Mouse (Mus musculus) naive thymus-derived CD4-positive, alpha-beta T cell, adult 2 months (primary cell): Measurements from ENCODE around the gene Ccdc12.

Experiments
- DNase-seq: peaks from one replicate; pipeline ENCODE4 v3.0.0-alpha.2; 2011; ENCODE audit warnings: low read depth

Ccdc12 gene

GRCm38 (mm10) chr9:110656249-110657221 is at the start of gene Ccdc12:
Gene Ccdc12, plus strand, starts transcription at chr9:110656503.
- DNase-seq: peak; percentile 98

- DNase-seq: no peak
Measured at GRCm38 (mm10) chr9:110611471-110611870, 44.8 kb upstream of the Ccdc12 start.

- no peak for DNase-seq
Measured at GRCm38 (mm10) chr9:110617081-110617480, 39.2 kb upstream of the Ccdc12 start.

- no peak for DNase-seq
Measured at GRCm38 (mm10) chr9:110620180-110620579, 36.1 kb upstream of the Ccdc12 start.

GRCm38 (mm10) chr9:110620685-110621084 is 35.6 kb upstream of the Ccdc12 start:
- DNase-seq: no peak

- no peak for DNase-seq
Measured at GRCm38 (mm10) chr9:110622621-110623219, 33.6 kb upstream of the Ccdc12 start.

GRCm38 (mm10) chr9:110623416-110624195 is 32.7 kb upstream of the Ccdc12 start:
- DNase-seq: no peak

GRCm38 (mm10) chr9:110624361-110625166 is 31.7 kb upstream of the Ccdc12 start, which contains the start of gene Nradd:
Gene Nradd, minus strand, starts transcription at chr9:110624452.
- no peak for DNase-seq

GRCm38 (mm10) chr9:110625350-110625908 is 30.9 kb upstream of the Ccdc12 start:
- no peak for DNase-seq

- no peak for DNase-seq
Measured at GRCm38 (mm10) chr9:110630171-110630570, 26.1 kb upstream of the Ccdc12 start.

- DNase-seq: peak; percentile 60
Measured at GRCm38 (mm10) chr9:110631191-110631590, 25.1 kb upstream of the Ccdc12 start.

- DNase-seq: no peak
Measured at GRCm38 (mm10) chr9:110631651-110632275, 24.5 kb upstream of the Ccdc12 start.

GRCm38 (mm10) chr9:110632671-110633070 is 23.6 kb upstream of the Ccdc12 start:
- no peak for DNase-seq

- no peak for DNase-seq
Measured at GRCm38 (mm10) chr9:110633882-110634281, 22.4 kb upstream of the Ccdc12 start.

- peak; percentile 92 for DNase-seq
Measured at GRCm38 (mm10) chr9:110635225-110635624, 21.1 kb upstream of the Ccdc12 start.

GRCm38 (mm10) chr9:110638611-110639021 is 17.7 kb upstream of the Ccdc12 start:
- no peak for DNase-seq

- DNase-seq: no peak
Measured at GRCm38 (mm10) chr9:110641006-110641405, 15.3 kb upstream of the Ccdc12 start.

GRCm38 (mm10) chr9:110642812-110643524 is 13.3 kb upstream of the Ccdc12 start:
- DNase-seq: no peak

GRCm38 (mm10) chr9:110643787-110644186 is 12.5 kb upstream of the Ccdc12 start:
- DNase-seq: no peak

GRCm38 (mm10) chr9:110644295-110644694 is 12.0 kb upstream of the Ccdc12 start:
- no peak for DNase-seq
